Mouse (Mus musculus): ENCODE data around the gene Olfr1270.
"Not testable (repeated sequence)": the region's sequence is repeated elsewhere in the genome, so short reads cannot be mapped to it uniquely, and the experiment has no call there.

DNA sequence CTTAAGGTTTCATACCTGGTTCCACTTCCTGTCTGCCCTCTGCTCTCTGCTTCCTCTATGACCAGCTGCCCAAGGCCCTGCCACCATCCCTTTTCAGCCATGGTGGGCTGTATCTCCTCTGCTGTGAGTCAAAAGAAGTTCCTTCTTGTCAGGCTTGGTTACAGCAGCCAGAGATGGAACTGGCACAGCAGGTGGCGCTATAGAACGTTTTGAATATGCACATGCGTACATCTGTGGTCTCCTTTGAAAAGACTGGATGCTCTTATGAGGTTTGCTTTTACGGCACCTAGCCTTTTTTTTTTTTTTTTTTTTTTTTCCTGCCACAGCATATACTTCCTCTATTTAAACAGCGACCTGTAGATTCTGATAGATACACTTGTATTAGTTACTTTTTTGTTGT is 34.2 kb upstream of the Olfr1270 start:
- TF ChIP-seq CTCF, EP300 (IDR thresholded peaks at IDR 0.05): not testable (repeated sequence)
